Mouse (Mus musculus) splenic B cell, adult 2 months (primary cell): ENCODE data around the gene 4930562C15Rik.

Experiments used
- DNase-seq: peaks from one replicate; pipeline ENCODE4 v3.0.0-alpha.2; 2011; ENCODE audit warnings: low read depth, low spot score
- H3K27me3 ChIP-seq: 2 replicates; pipeline ENCODE4 v1.6.1; 2012; ENCODE audit warnings: mild to moderate bottlenecking, low read length, moderate library complexity, mixed read lengths; ENCODE audit not compliant: control insufficient read depth, poor library complexity, insufficient read depth, severe bottlenecking
- H3K36me3 ChIP-seq: 2 replicates; pipeline ENCODE4 v1.6.1; 2012; ENCODE audit warnings: mild to moderate bottlenecking, low read length, moderate library complexity, mixed read lengths; ENCODE audit not compliant: control insufficient read depth, poor library complexity, insufficient read depth, severe bottlenecking

Gene 4930562C15Rik

DNA sequence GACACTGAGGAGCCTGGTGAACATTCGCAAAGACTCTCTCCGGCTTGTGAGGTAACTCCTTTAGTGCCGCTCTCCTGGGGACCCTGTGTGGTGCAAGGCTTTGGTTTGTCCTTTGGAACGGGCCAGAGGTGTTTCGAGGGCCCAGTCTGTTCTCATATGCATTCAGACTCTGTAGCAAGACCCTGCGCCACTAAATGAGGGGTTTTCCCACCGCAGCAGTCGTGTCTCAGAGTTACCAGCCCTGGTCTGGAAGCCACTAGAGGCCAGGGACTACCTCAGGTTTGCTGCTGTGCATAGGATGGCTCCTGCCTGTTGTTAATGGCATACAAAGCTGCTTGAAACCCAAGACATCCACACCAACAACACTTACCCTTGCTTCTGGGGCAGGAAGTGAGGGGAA is 75.5 kb downstream of the 4930562C15Rik start:
- H3K36me3 ChIP-seq: peaks cover 8% of the 10 kb centered on the region
- DNase-seq: no peak
- H3K27me3 ChIP-seq: no peaks in the 10 kb centered on the region

DNA sequence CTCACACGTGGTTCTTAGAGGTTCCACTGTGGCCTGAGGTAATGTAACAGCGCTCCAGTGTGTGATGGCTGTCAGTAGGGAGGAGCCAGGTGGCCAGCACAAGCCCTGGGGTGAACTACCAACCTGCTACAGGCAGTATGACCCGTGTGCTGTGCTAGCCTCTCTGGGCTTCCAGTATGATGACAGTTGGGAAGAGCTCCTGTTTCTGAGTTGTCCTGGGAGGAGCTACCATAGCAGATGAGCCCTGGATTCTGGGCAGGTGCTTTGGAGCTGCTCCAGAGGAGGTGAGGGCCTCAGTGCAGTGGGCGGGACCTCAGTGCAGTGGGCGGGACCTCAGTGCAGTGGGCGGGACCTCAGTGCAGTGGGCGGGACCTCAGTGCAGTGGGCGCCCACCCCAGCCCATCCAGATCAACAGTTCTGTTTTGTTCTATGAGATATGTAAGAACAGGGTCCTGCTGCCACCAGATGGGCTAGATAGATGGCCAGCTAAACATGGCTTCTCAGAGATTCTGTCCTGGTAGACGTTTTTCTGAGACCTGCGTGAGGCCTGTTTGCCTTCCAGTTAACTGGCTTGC is 76.9 kb downstream of the 4930562C15Rik start:
- Histone ChIP-seq H3K27me3 (no peaks in the 10 kb centered on the region), H3K36me3 (peaks cover 16% of the 10 kb centered on the region)
- no peak for DNase-seq

DNA sequence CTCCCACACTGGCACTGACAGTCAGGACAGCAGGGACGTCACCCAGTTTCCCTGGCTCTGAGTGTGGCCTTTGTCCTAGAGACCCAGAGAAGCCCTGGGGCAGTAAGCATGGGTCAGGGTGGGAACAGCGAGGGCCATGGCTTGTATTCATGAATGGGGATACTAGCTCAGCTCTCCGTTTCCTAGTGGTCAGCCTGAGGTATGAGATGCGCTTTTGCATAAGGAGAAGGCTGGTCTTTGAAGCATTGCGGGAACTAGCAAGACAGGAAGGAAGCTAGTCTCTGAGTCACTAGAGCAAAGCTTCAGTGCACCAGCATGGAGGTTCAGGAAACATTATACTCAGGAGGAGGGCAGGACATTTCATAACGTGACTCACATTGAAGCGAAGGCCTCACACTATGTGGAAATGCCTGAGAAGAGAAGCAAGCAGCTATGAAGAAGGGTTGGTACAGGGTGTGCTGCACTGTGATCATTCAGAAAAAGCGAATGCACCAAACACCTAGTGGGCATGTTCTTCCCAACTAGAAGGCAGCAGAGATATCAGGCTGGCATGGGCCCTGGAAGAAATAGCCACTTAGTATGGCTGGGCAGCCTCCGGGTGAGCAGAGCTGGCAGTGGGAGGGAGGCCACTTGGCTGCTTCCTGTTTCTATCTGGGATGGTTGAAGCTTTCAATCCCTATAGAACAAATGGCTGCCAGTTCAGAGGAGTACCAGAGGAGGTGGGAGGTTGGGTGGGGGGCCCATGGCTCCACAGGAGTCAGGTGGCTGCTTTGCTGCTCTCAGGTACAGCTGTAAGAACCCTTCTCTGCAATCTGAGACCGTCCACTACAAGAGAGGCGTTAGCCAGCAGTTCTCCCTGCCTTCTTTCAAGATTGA is 77.9 kb downstream of the 4930562C15Rik start:
- DNase-seq: peak; percentile 79
- peaks cover 16% of the 10 kb centered on the region for H3K36me3 ChIP-seq
- no peaks in the 10 kb centered on the region for H3K27me3 ChIP-seq

DNA sequence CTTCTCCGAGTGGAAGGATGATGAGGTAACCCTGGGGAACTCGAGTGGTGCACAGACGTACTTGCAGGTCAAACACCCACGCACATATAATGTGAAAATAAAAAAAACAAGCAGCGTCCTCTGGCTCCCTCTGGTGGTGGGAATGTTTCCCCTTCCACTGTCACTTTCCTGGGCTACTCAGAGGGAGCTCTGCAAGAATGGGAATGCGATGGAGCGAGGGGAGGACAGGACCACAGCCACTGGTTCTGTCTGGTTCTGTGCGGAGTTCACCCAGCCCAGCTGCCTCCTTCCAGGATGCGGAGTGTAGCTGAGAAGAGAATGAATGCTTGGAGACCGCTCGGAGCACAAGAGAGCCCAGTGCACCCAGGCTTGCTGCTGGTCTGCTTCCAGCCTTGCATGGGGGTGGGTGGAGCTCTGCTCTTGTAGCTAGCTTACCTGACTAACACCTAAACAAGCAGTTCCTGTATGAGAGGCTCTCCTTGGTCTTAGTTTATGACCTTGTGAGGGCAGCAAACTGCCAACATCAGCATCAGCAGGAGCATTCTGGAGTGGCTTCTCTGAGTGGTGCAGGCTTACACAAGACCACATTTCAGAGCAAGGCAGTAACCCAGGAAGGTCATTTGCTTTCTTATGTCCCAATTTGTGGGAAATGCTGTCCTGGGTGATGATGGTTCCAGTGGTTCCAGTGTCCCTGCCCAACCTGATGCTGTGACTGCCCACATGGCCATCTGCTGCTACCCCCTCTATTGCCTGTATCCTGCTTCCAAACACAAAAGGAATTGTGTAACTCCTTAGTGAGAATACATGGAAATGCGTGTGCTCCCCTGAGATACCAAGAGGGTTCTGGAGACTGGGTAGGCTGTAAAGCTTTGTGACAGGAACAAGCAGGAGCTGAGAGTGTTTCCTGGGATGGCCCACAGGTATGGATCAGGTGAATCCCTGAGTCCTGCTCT is 78.8 kb downstream of the 4930562C15Rik start:
- Histone ChIP-seq H3K27me3 (no peaks in the 10 kb centered on the region), H3K36me3 (peaks cover 16% of the 10 kb centered on the region)
- DNase-seq: peak; percentile 90

DNA sequence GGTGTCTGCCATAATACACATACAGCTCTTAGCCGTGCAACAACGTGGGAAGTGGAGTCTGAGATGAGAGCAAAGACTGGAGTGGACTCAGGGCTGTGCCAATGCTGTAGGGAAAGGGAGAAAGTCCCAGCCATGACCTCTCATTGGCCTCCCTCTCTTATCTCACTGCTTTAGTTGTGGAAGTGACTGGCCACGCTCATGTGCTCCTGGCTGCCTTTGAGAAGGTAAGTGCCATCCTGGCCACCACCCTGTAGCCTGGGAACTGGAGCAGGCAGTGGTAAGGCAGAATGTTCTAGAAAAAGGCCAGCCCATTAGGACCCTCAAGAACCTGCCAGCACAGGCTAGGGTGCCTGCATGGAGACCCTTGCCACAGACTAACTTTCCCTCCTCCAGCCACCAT is 80.7 kb downstream of the 4930562C15Rik start:
- Histone ChIP-seq H3K36me3 (peaks cover 13% of the 10 kb centered on the region), H3K27me3 (no peaks in the 10 kb centered on the region)
- no peak for DNase-seq

DNA sequence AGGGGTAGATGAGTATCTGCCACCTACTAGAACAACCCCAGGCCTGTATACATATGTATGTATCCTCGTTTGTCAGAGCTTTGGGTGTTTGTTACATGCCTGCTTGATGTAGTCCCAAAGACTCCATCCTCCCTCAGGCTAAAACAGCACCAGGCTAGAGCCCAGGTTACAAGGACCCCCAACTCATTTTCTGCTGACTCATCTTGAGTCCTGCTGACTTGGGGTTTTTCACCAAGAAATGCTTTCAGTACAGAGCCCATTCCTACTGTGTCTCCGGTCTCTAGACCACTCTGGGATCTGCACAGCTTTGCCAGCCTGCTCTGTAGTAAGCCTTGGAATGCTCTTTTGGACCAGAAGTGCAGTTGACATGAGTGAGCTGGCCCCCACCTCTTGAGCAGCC is 81.4 kb downstream of the 4930562C15Rik start:
- no peaks in the 10 kb centered on the region for H3K27me3 ChIP-seq
- H3K36me3 ChIP-seq: peaks cover 12% of the 10 kb centered on the region
- no peak for DNase-seq
